Mouse (Mus musculus): ENCODE measurements around the gene Olfr1110. TPM values are rescaled to one million over a fixed set of nuclear protein-coding genes. Genes with fewer than 3 reads are reported as not detected.

The Olfr1110 gene
- not detected for polyA plus RNA-seq (2017; shearing (Covaris generic))

DNA sequence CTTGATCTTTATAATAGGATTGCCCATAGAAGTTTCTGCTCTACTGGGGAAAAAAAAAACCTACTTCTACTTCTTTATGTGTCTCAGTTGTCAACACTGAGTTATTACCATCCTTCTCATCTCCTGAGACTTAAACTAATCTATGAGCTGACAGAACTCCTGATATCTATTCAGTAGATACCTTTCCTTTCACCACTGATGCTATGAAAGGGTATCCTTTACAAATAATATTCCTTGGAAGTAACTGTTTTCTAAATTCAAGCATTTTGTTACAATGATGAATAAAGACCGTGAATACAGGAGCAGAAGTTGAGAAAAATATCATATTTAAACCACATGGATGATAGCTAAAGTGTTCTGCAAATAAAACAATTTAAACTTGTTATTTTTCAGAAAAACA lies at the start of gene Olfr1110:
TSS of gene Olfr1110 (minus strand) at position 101 of the 400 bp plus-strand sequence.

GRCm38 (mm10) chr2:87187498-87187897 lies 47.4 kb upstream of the Olfr1110 start, which contains the start of gene Olfr1112:
TSS of gene Olfr1112 (plus strand) at chr2:87187798.

GRCm38 (mm10) chr2:87152524-87152923 lies 12.4 kb upstream of the Olfr1110 start, which contains the start of gene Olfr1111:
TSS of gene Olfr1111 (minus strand) at chr2:87152624.

GRCm38 (mm10) chr2:87114467-87114866 lies 25.6 kb downstream of the Olfr1110 start, which contains the start of gene Olfr259:
TSS of gene Olfr259 (minus strand) at chr2:87114567.

GRCm38 (mm10) chr2:87095908-87096307 lies 44.2 kb downstream of the Olfr1110 start, which contains the start of gene Olfr1109:
TSS of gene Olfr1109 (minus strand) at chr2:87096008.

Other genes with a start within 250 kb of the Olfr1110 start
- gene Olfr1097, start 248.1 kb downstream of the Olfr1110 start, polyA plus RNA-seq (2017; shearing (Covaris generic)), result not detected
- not detected for gene Olfr1098, start 215.8 kb downstream of the Olfr1110 start, polyA plus RNA-seq (2017; shearing (Covaris generic))
- not detected for gene Olfr1099, start 179.6 kb downstream of the Olfr1110 start, polyA plus RNA-seq (2017; shearing (Covaris generic))
- not detected for gene Olfr1100, start 160.3 kb downstream of the Olfr1110 start, polyA plus RNA-seq (2017; shearing (Covaris generic))
- not detected for gene Olfr1101, start 149.1 kb downstream of the Olfr1110 start, polyA plus RNA-seq (2017; shearing (Covaris generic))
- gene Olfr1102, start 141.9 kb downstream of the Olfr1110 start, polyA plus RNA-seq (2017; shearing (Covaris generic)), result not detected
- gene Olfr1104, start 113.2 kb downstream of the Olfr1110 start, polyA plus RNA-seq (2017; shearing (Covaris generic)), result not detected
- gene Olfr1105, start 103.8 kb downstream of the Olfr1110 start, polyA plus RNA-seq (2017; shearing (Covaris generic)), result 0.14 TPM
- not detected for gene Olfr1106, start 88.0 kb downstream of the Olfr1110 start, polyA plus RNA-seq (2017; shearing (Covaris generic))
- gene Olfr1107, start 64.5 kb downstream of the Olfr1110 start, polyA plus RNA-seq (2017; shearing (Covaris generic)), result not detected
- 0.19 TPM for gene Olfr1109, start 44.3 kb downstream of the Olfr1110 start, polyA plus RNA-seq (2017; shearing (Covaris generic))
- not detected for gene Olfr259, start 25.7 kb downstream of the Olfr1110 start, polyA plus RNA-seq (2017; shearing (Covaris generic))
- gene Olfr1111, start 12.3 kb upstream of the Olfr1110 start, polyA plus RNA-seq (2017; shearing (Covaris generic)), result not detected
- gene Olfr1112, start 47.5 kb upstream of the Olfr1110 start, polyA plus RNA-seq (2017; shearing (Covaris generic)), result not detected
- gene Olfr1113, start 68.7 kb upstream of the Olfr1110 start, polyA plus RNA-seq (2017; shearing (Covaris generic)), result not detected
- not detected for gene Olfr1115, start 107.7 kb upstream of the Olfr1110 start, polyA plus RNA-seq (2017; shearing (Covaris generic))
- gene Olfr1116, start 127.2 kb upstream of the Olfr1110 start, polyA plus RNA-seq (2017; shearing (Covaris generic)), result 0.04 TPM
- not detected for gene Olfr1118, start 167.3 kb upstream of the Olfr1110 start, polyA plus RNA-seq (2017; shearing (Covaris generic))
- not detected for gene Olfr1120, start 214.5 kb upstream of the Olfr1110 start, polyA plus RNA-seq (2017; shearing (Covaris generic))
- 0.22 TPM for gene Olfr1121, start 229.6 kb upstream of the Olfr1110 start, polyA plus RNA-seq (2017; shearing (Covaris generic))
- 0.09 TPM for gene Olfr1122, start 245.5 kb upstream of the Olfr1110 start, polyA plus RNA-seq (2017; shearing (Covaris generic))